Mouse (Mus musculus): ENCODE data around the gene Hpgds. TPM values are rescaled to one million over a fixed set of nuclear protein-coding genes. Genes with fewer than 3 reads are reported as not detected.
A peak's percentile ranks its signal among the peaks of the same experiment; 100 is the strongest.

Hpgds gene
- 2.8 and 3.9 TPM in 2 replicates for polyA plus RNA-seq (2014; fragmentation: Nextera tagmentation; extraction: Ambion mirVana)

DNA sequence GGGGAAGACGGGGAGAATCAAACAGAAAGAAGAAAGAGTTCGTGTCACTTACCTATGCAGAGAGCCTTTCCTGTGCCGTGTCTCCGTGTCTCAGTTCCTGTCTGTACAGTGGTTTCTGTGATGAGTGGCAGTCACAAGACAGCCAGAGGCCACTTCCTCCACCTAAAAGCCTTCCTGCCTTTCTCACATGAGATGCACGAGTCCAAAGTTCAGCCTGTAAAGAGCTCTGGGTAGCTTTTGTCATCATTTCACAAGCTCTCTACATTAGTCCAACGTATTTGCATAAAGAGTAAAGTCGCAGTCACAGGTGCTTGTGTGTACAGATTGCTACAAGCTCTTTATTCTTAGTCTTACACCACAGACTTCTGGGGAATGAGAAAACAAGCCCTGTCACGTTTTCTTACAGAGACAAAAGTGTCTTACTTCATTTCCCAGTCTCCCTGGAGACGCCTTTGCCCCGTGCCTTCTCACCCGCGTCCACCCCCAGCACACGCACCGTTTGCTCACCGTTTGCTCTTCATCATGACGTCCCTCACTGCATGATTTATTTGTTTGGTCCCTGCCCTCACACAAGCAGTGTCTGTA is at the start of gene Hpgds:
Hpgds (minus strand) TSS at position 288 of the 585 bp plus-strand sequence.
- Histone ChIP-seq H3K4me2 (ENCODE audit: low read length) (no peak within 1 kb of the TSS), H3K4me1 (ENCODE audit: control insufficient read depth, insufficient read depth, low read length) (0 out of 2 replicates have a peak, but pooled peaks cover 3% of the 10 kb centered on the region), H3K4me3 (ENCODE audit: low read depth, low read length) (no peak within 1 kb of the TSS), H3K27ac (ENCODE audit: low read depth, low read length) (no peak within 1 kb of the TSS), H3K9me3 (replicated peaks; ENCODE audit: control insufficient read depth, low read length) (no peaks in the 10 kb centered on the region), H3K9ac (ENCODE audit: low read length) (no peak within 1 kb of the TSS), H3K36me3 (ENCODE audit: control insufficient read depth, insufficient read depth, low read length) (no peaks in the 10 kb centered on the region), H3K27me3 (replicated peaks; ENCODE audit: control insufficient read depth, insufficient read depth, low read length) (no peaks in the 10 kb centered on the region)
- DNase-seq (ENCODE audit: low spot score) (no peak), ATAC-seq (no peak)
- 36% methylated on average over 16 of the region's 16 CpGs for WGBS

DNA sequence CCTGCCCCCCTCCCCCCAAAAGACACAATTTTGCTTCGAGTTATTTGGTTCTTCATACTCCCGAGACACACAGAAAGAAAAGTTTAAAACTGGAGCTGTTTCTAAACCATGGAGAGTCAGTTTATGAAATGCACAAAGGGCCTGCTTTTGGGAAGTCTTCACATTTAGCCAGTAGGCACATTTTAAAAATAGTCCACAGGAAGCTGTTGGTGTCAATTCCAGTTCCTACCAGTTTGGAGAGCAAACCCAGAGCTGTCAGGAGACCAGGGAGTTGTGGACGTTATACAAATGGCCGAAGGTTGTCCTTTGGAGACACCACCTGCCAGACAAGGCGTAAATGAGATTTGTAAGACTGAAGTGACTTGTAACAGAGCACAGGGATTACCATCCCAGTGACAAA is 20.3 kb upstream of the Hpgds start:
- no peak for DNase-seq (ENCODE audit: low spot score)

DNA sequence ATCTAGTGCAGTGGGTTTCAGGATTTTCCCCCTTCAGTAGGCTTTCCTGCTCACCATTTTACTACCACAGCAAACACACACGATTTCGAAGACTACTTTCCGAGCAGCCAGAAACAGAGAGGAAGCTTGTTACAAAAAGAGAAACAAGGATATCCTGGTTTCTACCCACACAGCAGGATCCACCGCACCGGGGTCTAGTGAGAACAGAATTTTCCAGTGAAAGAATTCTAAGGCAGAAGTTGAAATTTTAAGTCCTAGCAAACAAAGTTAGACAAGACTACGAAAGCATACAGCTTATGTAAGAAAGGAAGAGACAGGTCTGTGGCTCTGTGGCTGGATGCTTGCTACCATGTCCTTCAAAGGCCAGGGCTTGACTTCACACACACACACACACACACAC is 19.4 kb upstream of the Hpgds start:
- no peaks in the 10 kb centered on the region for H3K9me3 ChIP-seq (replicated peaks; ENCODE audit: control insufficient read depth, low read length)
- no peaks in the 10 kb centered on the region for H3K4me1 ChIP-seq (ENCODE audit: control insufficient read depth, insufficient read depth, low read length)
- H3K27me3 ChIP-seq (replicated peaks; ENCODE audit: control insufficient read depth, insufficient read depth, low read length) = no peaks in the 10 kb centered on the region
- no peak overlapping the region for H3K4me3 ChIP-seq (ENCODE audit: low read depth, low read length)
- no peak overlapping the region for H3K9ac ChIP-seq (ENCODE audit: low read length)
- no peaks in the 10 kb centered on the region for H3K36me3 ChIP-seq (ENCODE audit: control insufficient read depth, insufficient read depth, low read length)
- no peak for DNase-seq (ENCODE audit: low spot score)
- 88% methylated on average over 6 of the region's 6 CpGs for WGBS
- H3K27ac ChIP-seq (ENCODE audit: low read depth, low read length) = no peak overlapping the region
- no peak for ATAC-seq
- H3K4me2 ChIP-seq (ENCODE audit: low read length) = no peak overlapping the region

More for the DNA sequence above, 20.3 kb upstream of the Hpgds start:
- Histone ChIP-seq H3K27ac (ENCODE audit: low read depth, low read length) (no peak overlapping the region), H3K9me3 (replicated peaks; ENCODE audit: control insufficient read depth, low read length) (no peaks in the 10 kb centered on the region), H3K36me3 (ENCODE audit: control insufficient read depth, insufficient read depth, low read length) (no peaks in the 10 kb centered on the region), H3K4me2 (ENCODE audit: low read length) (no peak overlapping the region), H3K4me1 (ENCODE audit: control insufficient read depth, insufficient read depth, low read length) (no peaks in the 10 kb centered on the region), H3K4me3 (ENCODE audit: low read depth, low read length) (no peak overlapping the region), H3K9ac (ENCODE audit: low read length) (no peak overlapping the region), H3K27me3 (replicated peaks; ENCODE audit: control insufficient read depth, insufficient read depth, low read length) (no peaks in the 10 kb centered on the region)
- WGBS = 76% methylated on average over 5 of the region's 5 CpGs
- no peak for ATAC-seq

DNA sequence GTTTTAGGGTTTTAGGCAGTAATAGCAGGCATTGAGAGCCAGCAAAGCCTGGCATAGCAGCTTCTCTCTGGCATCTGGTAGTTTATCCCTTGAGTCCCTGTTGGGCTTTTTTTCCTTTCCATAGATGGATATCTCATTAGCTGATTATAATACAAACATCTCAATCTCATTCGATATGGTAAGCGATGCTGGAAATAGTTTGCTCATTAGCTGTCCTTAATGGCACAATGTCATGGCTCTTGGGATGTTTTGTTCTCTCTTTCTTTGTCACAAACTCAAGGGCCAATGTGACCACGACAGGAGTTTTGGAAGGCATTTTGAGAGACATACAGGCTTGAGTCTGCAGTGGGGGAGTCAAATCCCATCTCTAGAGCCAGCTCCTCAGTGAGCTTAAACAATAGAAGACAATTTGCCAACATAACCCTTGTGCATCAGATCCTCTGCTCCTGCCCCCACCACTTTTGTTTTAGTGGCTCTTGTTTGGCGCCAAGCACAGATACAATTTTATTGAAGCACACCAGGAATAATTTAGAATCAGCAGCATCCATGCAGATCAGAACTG is 14.8 kb upstream of the Hpgds start:
- no peak overlapping the region for H3K27ac ChIP-seq (ENCODE audit: low read depth, low read length)
- H3K4me3 ChIP-seq (ENCODE audit: low read depth, low read length) = no peak overlapping the region
- H3K9ac ChIP-seq (ENCODE audit: low read length) = no peak overlapping the region
- DNase-seq (ENCODE audit: low spot score) (peak; percentile 16), ATAC-seq (no peak)
- no peaks in the 10 kb centered on the region for H3K36me3 ChIP-seq (ENCODE audit: control insufficient read depth, insufficient read depth, low read length)
- no peak overlapping the region for H3K4me2 ChIP-seq (ENCODE audit: low read length)
- no peaks in the 10 kb centered on the region for H3K4me1 ChIP-seq (ENCODE audit: control insufficient read depth, insufficient read depth, low read length)
- H3K9me3 ChIP-seq (replicated peaks; ENCODE audit: control insufficient read depth, low read length) = no peaks in the 10 kb centered on the region
- no peaks in the 10 kb centered on the region for H3K27me3 ChIP-seq (replicated peaks; ENCODE audit: control insufficient read depth, insufficient read depth, low read length)
- WGBS = 41% methylated on average over 4 of the region's 4 CpGs

DNA sequence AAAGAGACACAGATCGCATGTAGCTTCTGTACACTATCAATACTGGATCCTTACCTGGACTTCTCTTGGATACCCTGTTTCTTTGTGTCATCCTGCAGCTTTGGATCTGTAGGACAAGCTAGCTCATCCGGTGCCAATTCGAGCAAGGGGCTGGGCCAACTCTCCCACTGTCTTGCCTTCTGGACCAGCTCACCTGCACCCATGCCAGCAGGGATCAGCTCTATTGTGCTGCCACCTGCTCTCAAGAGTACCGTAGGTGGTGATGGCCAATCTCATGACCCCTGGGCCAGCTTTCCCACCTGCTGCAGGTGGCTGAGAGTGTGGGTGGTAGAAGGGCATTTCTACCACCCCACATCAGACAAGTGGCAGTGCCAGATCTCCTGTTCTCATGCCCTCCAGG is 12.3 kb upstream of the Hpgds start:
- WGBS = 93% methylated on average over 4 of the region's 4 CpGs
- Histone ChIP-seq H3K4me2 (ENCODE audit: low read length) (no peak overlapping the region), H3K9me3 (replicated peaks; ENCODE audit: control insufficient read depth, low read length) (no peaks in the 10 kb centered on the region), H3K36me3 (ENCODE audit: control insufficient read depth, insufficient read depth, low read length) (no peaks in the 10 kb centered on the region), H3K9ac (ENCODE audit: low read length) (no peak overlapping the region), H3K4me1 (ENCODE audit: control insufficient read depth, insufficient read depth, low read length) (no peaks in the 10 kb centered on the region), H3K4me3 (ENCODE audit: low read depth, low read length) (no peak overlapping the region), H3K27me3 (replicated peaks; ENCODE audit: control insufficient read depth, insufficient read depth, low read length) (no peaks in the 10 kb centered on the region), H3K27ac (ENCODE audit: low read depth, low read length) (no peak overlapping the region)
- DNase-seq (ENCODE audit: low spot score) = no peak
- ATAC-seq = no peak

DNA sequence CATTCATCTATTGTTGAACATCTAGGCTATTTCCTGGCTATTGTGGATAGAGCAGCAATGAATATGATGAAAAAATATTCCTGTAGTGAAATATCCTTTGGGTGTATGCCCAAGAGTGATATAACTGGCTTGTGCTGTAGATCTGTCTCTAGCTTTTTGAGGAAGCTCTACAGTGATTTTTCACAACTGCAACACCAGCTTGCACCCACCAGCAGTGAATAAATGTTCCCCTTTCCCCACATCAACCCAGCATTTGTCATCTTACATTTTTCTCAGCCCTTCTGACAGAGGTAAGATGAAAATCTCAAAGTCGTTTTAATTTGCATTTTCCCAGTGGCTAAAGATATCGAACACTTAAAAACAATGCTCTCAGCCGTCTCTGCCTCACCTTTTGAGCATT is 8.9 kb upstream of the Hpgds start:
- DNase-seq (ENCODE audit: low spot score) (no peak), ATAC-seq (no peak)
- WGBS = 80% methylated on average over 3 of the region's 3 CpGs
- Histone ChIP-seq H3K27ac (ENCODE audit: low read depth, low read length) (no peak overlapping the region), H3K4me3 (ENCODE audit: low read depth, low read length) (no peak overlapping the region), H3K36me3 (ENCODE audit: control insufficient read depth, insufficient read depth, low read length) (no peaks in the 10 kb centered on the region), H3K9ac (ENCODE audit: low read length) (no peak overlapping the region), H3K27me3 (replicated peaks; ENCODE audit: control insufficient read depth, insufficient read depth, low read length) (no peaks in the 10 kb centered on the region), H3K4me1 (ENCODE audit: control insufficient read depth, insufficient read depth, low read length) (no peaks in the 10 kb centered on the region), H3K4me2 (ENCODE audit: low read length) (no peak overlapping the region), H3K9me3 (replicated peaks; ENCODE audit: control insufficient read depth, low read length) (no peaks in the 10 kb centered on the region)

- peak overlapping the region; percentile 26; the same call in 1 of the 2 replicates for H3K4me2 ChIP-seq (ENCODE audit: low read length)
- H3K9ac ChIP-seq (ENCODE audit: low read length) = no peak overlapping the region
- no peaks in the 10 kb centered on the region for H3K4me1 ChIP-seq (ENCODE audit: control insufficient read depth, insufficient read depth, low read length)
- no peaks in the 10 kb centered on the region for H3K9me3 ChIP-seq (replicated peaks; ENCODE audit: control insufficient read depth, low read length)
- no peak overlapping the region for H3K27ac ChIP-seq (ENCODE audit: low read depth, low read length)
- no peaks in the 10 kb centered on the region for H3K36me3 ChIP-seq (ENCODE audit: control insufficient read depth, insufficient read depth, low read length)
- ATAC-seq (no peak), DNase-seq (ENCODE audit: low spot score) (no peak)
- no peak overlapping the region; the same call in 1 of the 2 replicates for H3K4me3 ChIP-seq (ENCODE audit: low read depth, low read length)
- H3K27me3 ChIP-seq (replicated peaks; ENCODE audit: control insufficient read depth, insufficient read depth, low read length) = no peaks in the 10 kb centered on the region
- 15% methylated on average over 22 of the region's 22 CpGs for whole genome bisulfite sequencing
Observed at GRCm38 (mm10) chr6:65150703-65151102, 6.0 kb upstream of the Hpgds start.

GRCm38 (mm10) chr6:65146363-65146762 is 1.7 kb upstream of the Hpgds start:
- DNase-seq (ENCODE audit: low spot score) = no peak
- WGBS = 85% methylated on average over 4 of the region's 4 CpGs
- Histone ChIP-seq H3K4me1 (ENCODE audit: control insufficient read depth, insufficient read depth, low read length) (0 out of 2 replicates have a peak, but pooled peaks cover 3% of the 10 kb centered on the region), H3K4me3 (ENCODE audit: low read depth, low read length) (no peak overlapping the region), H3K9ac (ENCODE audit: low read length) (no peak overlapping the region), H3K27me3 (replicated peaks; ENCODE audit: control insufficient read depth, insufficient read depth, low read length) (no peaks in the 10 kb centered on the region), H3K9me3 (replicated peaks; ENCODE audit: control insufficient read depth, low read length) (no peaks in the 10 kb centered on the region), H3K4me2 (ENCODE audit: low read length) (no peak overlapping the region), H3K27ac (ENCODE audit: low read depth, low read length) (no peak overlapping the region), H3K36me3 (ENCODE audit: control insufficient read depth, insufficient read depth, low read length) (no peaks in the 10 kb centered on the region)
- ATAC-seq = no peak

GRCm38 (mm10) chr6:65142316-65142715 is 2.4 kb downstream of the Hpgds start:
- whole genome bisulfite sequencing = 81% methylated on average over 1 of the region's 1 CpGs
- DNase-seq (ENCODE audit: low spot score) (no peak), ATAC-seq (no peak)
- Histone ChIP-seq H3K27me3 (replicated peaks; ENCODE audit: control insufficient read depth, insufficient read depth, low read length) (no peaks in the 10 kb centered on the region), H3K36me3 (ENCODE audit: control insufficient read depth, insufficient read depth, low read length) (no peaks in the 10 kb centered on the region), H3K9me3 (replicated peaks; ENCODE audit: control insufficient read depth, low read length) (no peaks in the 10 kb centered on the region), H3K4me1 (ENCODE audit: control insufficient read depth, insufficient read depth, low read length) (peaks cover 10% of the 10 kb centered on the region), H3K27ac (ENCODE audit: low read depth, low read length) (no peak overlapping the region), H3K4me2 (ENCODE audit: low read length) (no peak overlapping the region), H3K4me3 (ENCODE audit: low read depth, low read length) (no peak overlapping the region), H3K9ac (ENCODE audit: low read length) (no peak overlapping the region)

All from forebrain, embryonic 14.5 days (tissue).